Mouse (Mus musculus): ENCODE results near the gene Plet1. TPM values are rescaled to one million over a fixed set of nuclear protein-coding genes. Genes with fewer than 3 reads are reported as not detected.

The Plet1 gene
- total RNA-seq, 2 experiments from 2014 or later, result 0.25 to 3.2 TPM

DNA sequence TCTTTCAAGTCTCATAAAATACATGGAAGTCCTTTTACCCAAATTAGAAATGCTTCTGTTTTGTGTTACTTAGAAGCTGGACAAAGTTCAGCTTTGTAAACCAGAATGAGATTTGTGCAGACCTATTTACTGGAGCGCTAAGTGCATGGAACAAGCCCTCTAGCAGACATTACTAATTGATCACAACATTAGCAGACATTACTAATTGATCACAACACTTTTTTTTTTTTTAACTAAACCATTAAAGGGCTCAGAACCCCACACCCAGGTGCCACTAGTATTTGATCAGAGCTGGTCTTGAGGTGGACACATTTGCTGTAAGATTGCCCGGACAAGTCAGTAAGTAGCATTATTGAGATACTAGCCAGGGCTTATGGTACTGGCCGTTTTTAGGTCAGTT lies 39.5 kb downstream of the Plet1 start:
- DNase-seq (ENCODE audit: low spot score in 2 of 2), result no peak

DNA sequence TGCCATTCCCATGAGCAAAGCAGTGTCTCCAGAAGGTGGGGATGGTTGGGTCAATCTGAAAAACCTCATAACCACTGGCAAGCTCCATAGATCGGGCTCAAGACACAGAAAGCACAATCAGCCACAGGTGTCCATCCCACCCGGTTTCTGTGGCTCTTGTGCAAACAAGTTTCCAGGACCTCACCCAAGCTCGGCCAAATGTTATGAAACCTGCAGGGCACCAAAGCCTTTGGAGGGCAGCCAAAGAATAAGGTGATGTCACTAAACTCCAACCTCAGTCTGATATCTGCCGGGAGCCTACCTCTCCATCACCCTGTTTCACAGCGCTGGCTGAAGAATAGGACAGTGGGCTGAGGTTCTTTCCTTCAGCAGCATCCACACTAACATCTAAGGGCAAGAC lies 41.6 kb downstream of the Plet1 start:
- no peak for DNase-seq (ENCODE audit: low spot score in 2 of 2)

DNA sequence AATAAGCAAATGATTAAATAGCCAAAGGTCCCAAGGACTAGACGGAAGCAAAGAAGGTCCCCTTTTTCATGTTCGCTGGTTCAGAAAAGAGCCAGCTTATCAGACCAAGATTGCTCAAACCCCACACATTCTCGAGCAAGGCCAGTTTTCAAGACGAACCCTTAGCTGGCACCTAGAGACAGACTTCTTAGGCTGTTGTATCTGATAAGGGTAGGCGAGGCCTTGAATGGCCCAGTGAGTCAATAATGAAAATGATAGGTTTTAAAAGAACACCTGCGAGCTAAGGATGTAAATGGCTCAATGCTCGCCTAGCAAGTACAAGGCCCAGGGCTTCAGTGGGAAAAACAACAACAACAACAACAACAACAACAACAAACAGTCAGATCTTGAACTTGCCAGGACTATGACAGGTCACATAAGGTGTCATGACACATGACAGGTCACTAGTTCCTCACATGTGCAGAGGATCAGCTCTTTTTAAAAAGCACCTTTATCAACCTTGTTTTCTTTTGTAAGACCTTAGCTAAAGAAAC lies 42.3 kb downstream of the Plet1 start:
- no peak for DNase-seq (ENCODE audit: low spot score in 2 of 2)

DNA sequence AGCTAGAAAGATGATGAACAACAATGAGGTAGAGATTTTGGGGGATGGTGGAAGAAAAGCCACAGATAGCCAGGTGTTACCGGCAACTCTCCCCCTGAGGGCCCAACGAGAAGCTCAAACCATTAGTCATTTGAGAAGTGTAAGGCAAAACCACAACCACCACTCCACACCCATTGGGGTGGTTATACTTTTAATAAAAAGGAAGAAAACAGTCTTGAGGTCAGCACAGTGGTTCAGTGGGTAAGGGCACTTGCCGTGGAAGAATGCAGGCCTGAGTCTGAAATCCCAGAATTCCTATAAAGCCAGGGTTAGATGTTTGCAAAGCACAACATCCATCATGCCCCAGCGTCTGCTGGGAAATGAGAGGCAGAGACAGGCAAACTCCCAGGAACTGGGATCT lies 43.0 kb downstream of the Plet1 start:
- no peak for DNase-seq (ENCODE audit: low spot score in 2 of 2)

DNA sequence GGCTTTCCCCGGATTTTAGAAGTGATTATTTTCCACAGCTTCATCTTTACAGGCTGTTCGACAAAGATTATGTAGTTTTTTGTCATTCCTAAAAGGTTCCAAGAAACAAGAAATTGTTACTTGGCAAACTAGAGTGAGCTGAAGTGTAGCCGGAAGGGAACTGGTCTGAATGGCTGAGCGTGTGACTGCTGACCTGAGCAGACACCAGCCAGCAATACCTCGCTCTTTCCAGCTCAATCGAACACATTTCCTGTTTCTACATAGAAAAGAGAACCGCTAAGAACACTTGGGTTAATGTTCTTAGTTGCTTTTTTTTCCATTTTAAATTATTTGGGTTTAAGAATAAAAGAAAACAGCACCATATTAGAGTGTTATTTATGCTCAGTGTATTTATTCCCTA lies 45.8 kb downstream of the Plet1 start:
- DNase-seq (ENCODE audit: low spot score in 2 of 2), result no peak

DNA sequence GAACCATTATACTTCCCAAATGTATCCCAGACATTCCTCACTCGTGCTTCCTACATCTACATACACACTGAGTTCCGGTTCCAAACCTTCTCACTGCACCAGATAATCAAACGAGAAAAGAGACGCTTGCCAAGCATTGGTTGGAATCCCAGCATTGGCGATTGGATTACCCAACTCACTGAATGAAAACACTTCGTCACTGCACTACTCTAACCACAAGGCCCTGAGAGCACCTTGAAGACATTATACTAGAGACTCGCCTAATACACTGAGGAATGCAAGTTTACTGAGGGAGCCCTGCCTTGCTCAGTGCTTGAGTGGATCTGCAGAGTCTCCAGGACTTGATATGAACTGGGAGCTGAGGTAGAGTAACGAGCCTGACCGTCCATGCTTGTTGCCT lies 48.1 kb downstream of the Plet1 start:
- DNase-seq (ENCODE audit: low spot score in 2 of 2), result no peak

DNA sequence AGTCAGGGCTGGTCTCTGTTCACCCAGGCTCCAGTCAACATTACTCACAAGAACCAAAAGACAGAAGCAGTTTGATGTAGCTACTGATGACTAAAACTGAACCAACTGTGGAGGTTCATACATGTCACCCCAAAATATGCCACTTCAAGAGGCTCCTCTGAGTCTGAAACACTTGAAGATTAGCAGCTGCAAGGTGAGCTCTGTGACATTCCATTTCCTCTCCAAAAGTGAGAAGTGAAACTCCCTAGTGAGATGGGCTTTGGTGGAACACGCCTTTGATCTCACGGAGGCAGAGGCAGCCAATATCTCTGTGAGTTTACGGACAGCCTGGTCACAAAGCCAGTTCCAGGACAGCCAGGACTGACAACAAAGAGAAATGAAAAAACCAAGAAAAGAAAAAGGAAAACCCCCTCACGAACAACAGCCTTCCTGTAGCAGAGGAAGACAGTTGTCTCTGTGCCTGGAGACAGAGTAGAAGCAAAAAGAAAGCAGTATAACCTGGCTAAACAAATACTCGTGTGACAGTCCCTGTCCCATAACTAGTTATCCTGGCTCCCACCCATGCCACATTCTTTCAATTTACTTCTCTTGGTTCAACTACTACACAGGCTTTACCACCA lies 53.6 kb downstream of the Plet1 start:
- no peak for DNase-seq (ENCODE audit: low spot score in 2 of 2)

DNA sequence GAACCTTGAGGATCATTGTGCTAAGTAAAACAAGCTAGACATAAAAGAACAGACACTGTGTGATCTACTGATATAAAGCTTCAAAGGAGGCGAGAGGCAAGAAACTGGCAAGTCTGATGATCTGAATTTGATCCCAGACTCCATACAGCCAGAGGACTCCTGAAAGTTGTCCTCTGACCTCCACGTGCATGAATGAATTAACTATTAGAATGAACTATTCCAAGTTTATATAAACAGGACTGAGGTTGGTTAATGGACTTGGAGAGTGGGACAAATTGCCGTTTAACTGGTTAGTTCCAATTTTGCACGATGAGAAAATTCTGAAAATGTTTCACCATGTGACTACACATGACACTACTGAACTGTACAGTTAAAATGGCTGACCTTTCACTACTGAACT lies 54.6 kb downstream of the Plet1 start:
- no peak for DNase-seq (ENCODE audit: low spot score in 2 of 2)

DNA sequence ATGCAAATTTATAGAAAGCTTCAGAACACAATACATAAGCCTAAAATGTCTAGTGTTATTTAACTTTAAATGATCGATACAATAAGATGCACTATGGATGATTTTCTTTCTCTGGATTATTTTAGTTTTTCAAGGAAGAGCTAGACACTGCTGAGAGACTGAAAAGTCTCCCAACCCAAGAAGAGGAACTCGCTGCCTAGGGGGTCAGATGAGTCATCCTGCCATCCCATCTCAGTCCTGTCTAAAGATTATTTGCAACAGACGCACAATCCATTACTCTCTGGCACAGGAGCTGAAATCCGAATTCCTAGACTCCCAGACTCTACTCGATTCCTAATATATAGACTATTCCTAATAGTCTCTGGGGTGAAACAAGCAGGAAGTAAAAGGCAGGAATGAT lies 57.9 kb downstream of the Plet1 start:
- DNase-seq (ENCODE audit: low spot score in 2 of 2), result no peak

DNA sequence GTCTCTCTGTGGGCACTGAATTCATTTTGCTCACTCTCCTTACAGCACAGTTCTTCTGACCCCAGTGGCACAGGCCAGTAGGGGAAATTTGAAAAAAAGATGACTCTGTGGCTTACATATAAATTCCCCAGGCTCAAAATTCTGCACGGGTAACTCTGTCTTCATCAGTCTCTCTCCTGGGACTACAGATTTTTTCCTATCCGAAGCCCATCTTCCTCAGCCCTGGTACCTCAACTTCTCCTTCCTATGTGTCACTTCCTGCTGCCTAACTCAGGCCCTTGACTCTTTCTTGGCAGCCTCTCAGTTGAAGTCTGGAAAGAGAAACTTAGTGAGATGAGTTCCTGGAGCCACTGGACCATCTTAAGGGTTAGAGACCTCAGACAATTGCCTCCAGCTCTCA lies 59.2 kb downstream of the Plet1 start:
- no peak for DNase-seq (ENCODE audit: low spot score in 2 of 2)

DNA sequence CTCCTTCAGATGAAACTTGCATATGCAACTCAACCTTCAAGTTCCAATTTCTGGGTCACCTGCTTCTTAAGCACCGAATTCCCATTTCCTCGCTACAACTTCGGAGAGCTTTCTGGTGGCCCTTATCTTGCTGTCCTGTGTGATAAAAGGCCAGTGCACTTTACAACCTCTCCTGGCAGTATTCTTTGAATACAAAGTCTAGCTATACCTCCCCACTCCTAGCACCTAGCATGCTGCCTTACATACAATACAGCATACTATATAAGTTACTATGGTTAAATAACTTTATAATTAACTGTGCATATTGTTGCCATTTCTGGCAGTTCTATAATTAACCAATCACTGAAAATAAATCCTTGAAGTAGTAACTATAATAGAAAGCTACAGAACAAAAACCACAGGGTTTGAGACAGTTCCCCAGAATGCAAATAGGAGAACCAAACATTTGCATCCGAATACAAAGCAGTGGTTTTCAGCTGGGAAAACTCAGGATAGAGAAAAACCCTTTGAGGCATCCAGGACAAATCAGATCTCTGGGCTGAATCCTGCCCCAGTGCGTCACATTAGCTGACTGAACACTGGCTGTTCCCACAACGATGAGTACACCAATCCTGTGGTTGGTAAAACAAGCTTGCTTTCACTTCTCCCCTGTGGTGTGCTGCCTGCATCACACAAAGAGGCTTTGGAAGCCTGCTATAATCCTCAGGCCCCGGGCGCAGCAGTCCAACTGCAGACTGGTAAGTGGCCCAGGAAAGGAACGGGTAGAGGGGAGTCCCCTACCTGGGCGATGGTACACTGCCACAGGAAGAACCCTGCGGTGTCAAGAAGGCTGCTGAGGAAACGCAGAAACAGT lies 60.1 kb downstream of the Plet1 start, which contains the start of gene Il18:
TSS of gene Il18 (plus strand) at position 587 of the 853 bp plus-strand sequence.
- no peak for DNase-seq (ENCODE audit: low spot score in 2 of 2)

DNA sequence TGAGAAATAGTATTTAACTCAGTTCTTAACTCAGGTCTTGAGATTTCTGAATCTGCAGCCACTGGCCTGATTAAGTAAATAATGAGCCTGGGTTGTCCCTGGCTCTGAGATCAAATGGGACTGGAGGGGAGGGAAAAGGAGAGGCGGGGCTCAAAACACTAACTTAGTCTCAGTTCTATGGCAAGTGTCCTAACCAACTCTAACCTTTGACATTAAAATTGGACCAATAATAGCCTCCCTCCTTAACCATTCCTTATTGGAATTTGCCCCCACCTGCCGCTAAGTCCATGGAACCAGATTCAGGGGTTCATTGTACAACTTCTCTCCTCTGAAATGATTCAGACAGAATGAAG lies 60.7 kb downstream of the Plet1 start, which contains the start of gene Bco2:
TSS of gene Bco2 (minus strand) at position 88 of the 353 bp plus-strand sequence.
- no peak for DNase-seq (ENCODE audit: low spot score in 2 of 2)

Other genes with a start within 250 kb of the Plet1 start
- gene Rpl10-ps3, start 149.6 kb upstream of the Plet1 start, total RNA-seq (2021), result 1,000 to 10,000 TPM; 1,124 to 1,153 TPM
- 10 to 100 TPM; 71.9 to 77.2 TPM for gene Pts, start 34.2 kb downstream of the Plet1 start, total RNA-seq (2021)
- 1 to 10 TPM; 5.6 to 6.3 TPM for gene Il18, start 60.3 kb downstream of the Plet1 start, total RNA-seq (2021)
- gene Bco2, start 60.7 kb downstream of the Plet1 start, total RNA-seq (2021), result 1 to 10 TPM; 2.3 to 4.1 TPM
- gene Tex12, start 66.8 kb downstream of the Plet1 start, total RNA-seq (2021), result not detected
- gene Sdhd, start 109.3 kb downstream of the Plet1 start, total RNA-seq (2021), result 100 to 1,000 TPM; 252 to 272 TPM
- 100 to 1,000 TPM; 134 to 149 TPM for gene Timm8b, start 109.4 kb downstream of the Plet1 start, total RNA-seq (2021)
- 1 to 10 TPM; 2.9 to 3.7 TPM for gene Pih1d2, start 122.8 kb downstream of the Plet1 start, total RNA-seq (2021)
- gene Nkapd1, start 122.9 kb downstream of the Plet1 start, total RNA-seq (2021), result 10 to 100 TPM; 36.8 to 38.8 TPM
- 100 to 1,000 TPM; 117 to 122 TPM for gene Dlat, start 165.3 kb downstream of the Plet1 start, total RNA-seq (2021)
- 10 to 100 TPM; 16.0 to 19.7 TPM for gene Dixdc1, start 245.0 kb downstream of the Plet1 start, total RNA-seq (2021)

Data from adrenal gland, postnatal 4 days (tissue).